Mouse (Mus musculus) B cell, adult 2 months (primary cell): ENCODE results near the gene Kcnma1.

Source experiments
- DNase-seq, 2 experiments: peaks; one replicate each; pipeline ENCODE4 v3.0.0; 2022

Kcnma1 gene

GRCm38 (mm10) chr14:23517374-23517773 is 496.9 kb downstream of the Kcnma1 start:
- DNase-seq, result no peak

- no peak for DNase-seq
Measured at GRCm38 (mm10) chr14:23509792-23510191, 504.5 kb downstream of the Kcnma1 start.

- DNase-seq, result no peak
Measured at GRCm38 (mm10) chr14:23502236-23502790, 512.0 kb downstream of the Kcnma1 start.

- DNase-seq, result no peak
Measured at GRCm38 (mm10) chr14:23496801-23497200, 517.5 kb downstream of the Kcnma1 start.

GRCm38 (mm10) chr14:23496236-23496740 is 518.0 kb downstream of the Kcnma1 start:
- DNase-seq, result no peak

- DNase-seq, result no peak
Measured at GRCm38 (mm10) chr14:23494496-23494800, 519.8 kb downstream of the Kcnma1 start.

- no peak for DNase-seq
Measured at GRCm38 (mm10) chr14:23493750-23494495, 520.4 kb downstream of the Kcnma1 start.

- no peak for DNase-seq
Measured at GRCm38 (mm10) chr14:23492581-23493360, 521.5 kb downstream of the Kcnma1 start.

GRCm38 (mm10) chr14:23491359-23491758 is 522.9 kb downstream of the Kcnma1 start:
- no peak for DNase-seq

GRCm38 (mm10) chr14:23486687-23487086 is 527.6 kb downstream of the Kcnma1 start:
- no peak for DNase-seq

- no peak for DNase-seq
Measured at GRCm38 (mm10) chr14:23485802-23486500, 528.3 kb downstream of the Kcnma1 start.

- no peak for DNase-seq
Measured at GRCm38 (mm10) chr14:23475129-23475528, 539.2 kb downstream of the Kcnma1 start.

- no peak for DNase-seq
Measured at GRCm38 (mm10) chr14:23470071-23470470, 544.2 kb downstream of the Kcnma1 start.

GRCm38 (mm10) chr14:23465135-23465534 is 549.2 kb downstream of the Kcnma1 start:
- peak; percentile 1 to 4 for DNase-seq

- no peak for DNase-seq
Measured at GRCm38 (mm10) chr14:23458560-23458959, 555.7 kb downstream of the Kcnma1 start.

GRCm38 (mm10) chr14:23451681-23452080 is 562.6 kb downstream of the Kcnma1 start:
- no peak for DNase-seq

- no peak for DNase-seq
Measured at GRCm38 (mm10) chr14:23437467-23437866, 576.8 kb downstream of the Kcnma1 start.

- no peak for DNase-seq
Measured at GRCm38 (mm10) chr14:23435861-23436260, 578.4 kb downstream of the Kcnma1 start.

- no peak for DNase-seq
Measured at GRCm38 (mm10) chr14:23430006-23430405, 584.3 kb downstream of the Kcnma1 start.

GRCm38 (mm10) chr14:23429043-23429442 is 585.2 kb downstream of the Kcnma1 start:
- DNase-seq, result no peak

GRCm38 (mm10) chr14:23422481-23423040 is 591.7 kb downstream of the Kcnma1 start:
- DNase-seq, result no peak

GRCm38 (mm10) chr14:23418955-23419354 is 595.3 kb downstream of the Kcnma1 start:
- DNase-seq, result no peak

- no peak for DNase-seq
Measured at GRCm38 (mm10) chr14:23407051-23407450, 607.2 kb downstream of the Kcnma1 start.
